Mouse (Mus musculus): ENCODE data around the gene Prkag2. TPM values are rescaled to one million over a fixed set of nuclear protein-coding genes. Genes with fewer than 3 reads are reported as not detected.
A peak's percentile ranks its signal among the peaks of the same experiment; 100 is the strongest.
"Not testable (repeated sequence)": the region's sequence is repeated elsewhere in the genome, so short reads cannot be mapped to it uniquely, and the experiment has no call there.

Prkag2 gene
- polyA plus RNA-seq, 1 experiment from 2014 or later = 4.3 TPM

- no peak for DNase-seq
- Histone ChIP-seq H3K27ac (no peak overlapping the region), H3K4me2 (no peak overlapping the region), H3K9me3 (replicated peaks) (no peaks in the 10 kb centered on the region), H3K4me3 (replicated peaks) (no peak overlapping the region), H3K9ac (no peak overlapping the region), H3K27me3 (no peaks in the 10 kb centered on the region), H3K36me3 (peaks cover 1% of the 10 kb centered on the region; the same call in 1 of the 2 replicates), H3K4me1 (replicated peaks) (peaks cover 50% of the 10 kb centered on the region)
- 69% methylated on average over 3 of the region's 3 CpGs for whole genome bisulfite sequencing (ENCODE audit: insufficient replicate concordance)
- ATAC-seq (ENCODE audit: low read depth) = no peak
Measured at GRCm38 (mm10) chr5:24831912-24832311, 268.5 kb downstream of the Prkag2 start.

DNA sequence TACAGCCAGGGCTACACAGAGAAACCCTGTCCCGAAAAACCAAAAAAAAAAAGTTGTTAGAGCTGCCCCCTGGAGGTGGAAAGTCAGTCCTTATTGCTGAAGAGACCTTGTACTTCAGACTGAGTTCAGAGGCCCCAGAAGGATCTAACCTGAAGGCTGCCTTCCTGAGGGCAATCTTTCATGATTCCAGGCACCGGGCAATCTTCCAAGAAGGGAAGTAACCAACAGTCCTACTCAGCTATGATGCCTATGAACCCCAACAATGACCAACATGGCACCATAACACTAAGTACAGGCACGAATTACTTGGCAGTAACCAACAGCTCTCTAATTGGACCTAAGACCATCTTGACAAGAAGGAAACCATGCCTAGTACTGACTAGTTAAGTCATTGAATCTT lies 272.0 kb downstream of the Prkag2 start:
- Histone ChIP-seq H3K4me1 (replicated peaks) (peaks cover 61% of the 10 kb centered on the region), H3K36me3 (peaks cover 6% of the 10 kb centered on the region; the same call in 1 of the 2 replicates), H3K27ac (no peak overlapping the region), H3K4me2 (no peak overlapping the region), H3K9me3 (replicated peaks) (no peaks in the 10 kb centered on the region), H3K9ac (no peak overlapping the region), H3K27me3 (no peaks in the 10 kb centered on the region), H3K4me3 (replicated peaks) (no peak overlapping the region)
- 78% methylated on average over 3 of the region's 3 CpGs for WGBS (ENCODE audit: insufficient replicate concordance)
- DNase-seq (no peak), ATAC-seq (ENCODE audit: low read depth) (no peak)

DNA sequence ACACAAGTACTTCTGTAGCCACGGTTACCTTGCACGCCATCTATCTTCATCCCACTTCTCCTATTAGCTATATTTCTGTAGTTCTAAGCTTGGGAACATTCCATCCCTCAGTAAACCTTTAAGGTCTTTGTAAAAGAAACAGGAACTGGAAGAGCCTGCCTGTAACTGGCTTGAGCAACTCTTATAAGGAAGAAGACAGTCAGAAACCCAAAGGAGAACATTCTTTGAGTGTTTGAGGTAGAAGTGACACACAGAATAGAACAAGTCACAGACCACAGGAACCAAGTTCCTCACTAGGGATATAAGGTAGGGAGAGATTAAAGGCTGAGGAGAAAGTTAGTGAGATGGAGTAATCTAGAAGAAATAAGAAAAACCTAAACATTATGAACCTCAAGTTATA lies 273.3 kb downstream of the Prkag2 start:
- Histone ChIP-seq H3K4me1 (replicated peaks) (peaks cover 51% of the 10 kb centered on the region), H3K36me3 (peaks cover 6% of the 10 kb centered on the region; the same call in 1 of the 2 replicates), H3K9me3 (replicated peaks) (no peaks in the 10 kb centered on the region), H3K27ac (no peak overlapping the region), H3K9ac (no peak overlapping the region), H3K4me2 (no peak overlapping the region), H3K4me3 (replicated peaks) (no peak overlapping the region), H3K27me3 (no peaks in the 10 kb centered on the region)
- ATAC-seq (ENCODE audit: low read depth) (no peak), DNase-seq (no peak)
- 59% methylated on average over 2 of the region's 2 CpGs for WGBS (ENCODE audit: insufficient replicate concordance)

GRCm38 (mm10) chr5:24826056-24826770 lies 274.2 kb downstream of the Prkag2 start:
- Histone ChIP-seq H3K9ac (no peak overlapping the region), H3K4me2 (no peak overlapping the region), H3K27me3 (no peaks in the 10 kb centered on the region), H3K4me3 (replicated peaks) (no peak overlapping the region), H3K27ac (no peak overlapping the region), H3K4me1 (replicated peaks) (peaks cover 51% of the 10 kb centered on the region), H3K36me3 (peaks cover 6% of the 10 kb centered on the region; the same call in 1 of the 2 replicates), H3K9me3 (replicated peaks) (no peaks in the 10 kb centered on the region)
- no peak for ATAC-seq (ENCODE audit: low read depth)
- no peak for DNase-seq
- WGBS (ENCODE audit: insufficient replicate concordance) = 68% methylated on average over 9 of the region's 9 CpGs

- 66% methylated on average over 4 of the region's 4 CpGs for WGBS (ENCODE audit: insufficient replicate concordance)
- Histone ChIP-seq H3K4me2 (no peak overlapping the region), H3K27ac (no peak overlapping the region), H3K9me3 (replicated peaks) (no peaks in the 10 kb centered on the region), H3K4me1 (replicated peaks) (peaks cover 52% of the 10 kb centered on the region), H3K36me3 (peaks cover 6% of the 10 kb centered on the region; the same call in 1 of the 2 replicates), H3K27me3 (no peaks in the 10 kb centered on the region), H3K9ac (no peak overlapping the region), H3K4me3 (replicated peaks) (no peak overlapping the region)
- DNase-seq (no peak), ATAC-seq (ENCODE audit: low read depth) (no peak)
Measured at GRCm38 (mm10) chr5:24825365-24826055, 274.9 kb downstream of the Prkag2 start.

DNA sequence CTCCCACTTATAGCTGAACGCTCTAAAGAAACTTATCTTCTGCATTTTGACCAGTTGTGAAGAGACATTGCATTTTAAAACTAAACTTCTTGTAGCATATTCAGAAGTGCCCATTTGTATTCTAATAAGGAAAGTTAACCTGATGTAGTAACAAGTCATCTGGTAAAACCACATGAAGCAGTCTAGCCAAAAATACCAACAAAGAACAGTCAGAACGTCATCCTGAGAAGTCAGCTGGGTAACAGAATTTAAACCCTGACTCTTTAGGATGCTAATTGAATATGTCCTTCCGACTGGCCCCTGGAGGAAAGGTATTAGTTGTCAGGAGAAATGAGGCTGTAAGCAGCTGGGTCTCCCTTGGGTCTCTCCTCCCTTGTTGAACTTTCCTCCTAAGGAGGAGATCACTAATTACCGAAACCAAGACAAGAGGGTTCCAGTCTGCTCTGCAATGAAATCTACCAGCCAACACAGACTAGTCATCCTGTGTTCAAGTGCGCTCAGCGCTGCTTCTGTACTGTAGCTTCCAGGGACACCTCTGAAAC lies 276.5 kb downstream of the Prkag2 start:
- Histone ChIP-seq H3K9me3 (replicated peaks) (no peaks in the 10 kb centered on the region), H3K4me1 (replicated peaks) (peaks cover 52% of the 10 kb centered on the region), H3K9ac (no peak overlapping the region), H3K27ac (no peak overlapping the region), H3K36me3 (peaks cover 11% of the 10 kb centered on the region; the same call in 1 of the 2 replicates), H3K27me3 (no peaks in the 10 kb centered on the region), H3K4me2 (no peak overlapping the region), H3K4me3 (replicated peaks) (no peak overlapping the region)
- ATAC-seq (ENCODE audit: low read depth) = no peak
- 75% methylated on average over 6 of the region's 6 CpGs for WGBS (ENCODE audit: insufficient replicate concordance)
- no peak for DNase-seq

GRCm38 (mm10) chr5:24822781-24823180 lies 277.7 kb downstream of the Prkag2 start:
- no peak overlapping the region for H3K4me2 ChIP-seq
- DNase-seq (no peak), ATAC-seq (ENCODE audit: low read depth) (no peak)
- no peaks in the 10 kb centered on the region for H3K27me3 ChIP-seq
- WGBS (ENCODE audit: insufficient replicate concordance) = 77% methylated on average over 3 of the region's 3 CpGs
- H3K36me3 ChIP-seq = peaks cover 14% of the 10 kb centered on the region; the same call in 1 of the 2 replicates
- H3K4me1 ChIP-seq (replicated peaks) = peaks cover 42% of the 10 kb centered on the region
- no peak overlapping the region for H3K9ac ChIP-seq
- H3K4me3 ChIP-seq (replicated peaks) = no peak overlapping the region
- no peak overlapping the region for H3K27ac ChIP-seq
- H3K9me3 ChIP-seq (replicated peaks) = no peaks in the 10 kb centered on the region

- ATAC-seq (ENCODE audit: low read depth) = not testable (repeated sequence)
Measured at GRCm38 (mm10) chr5:24822231-24822630, 278.2 kb downstream of the Prkag2 start.

DNA sequence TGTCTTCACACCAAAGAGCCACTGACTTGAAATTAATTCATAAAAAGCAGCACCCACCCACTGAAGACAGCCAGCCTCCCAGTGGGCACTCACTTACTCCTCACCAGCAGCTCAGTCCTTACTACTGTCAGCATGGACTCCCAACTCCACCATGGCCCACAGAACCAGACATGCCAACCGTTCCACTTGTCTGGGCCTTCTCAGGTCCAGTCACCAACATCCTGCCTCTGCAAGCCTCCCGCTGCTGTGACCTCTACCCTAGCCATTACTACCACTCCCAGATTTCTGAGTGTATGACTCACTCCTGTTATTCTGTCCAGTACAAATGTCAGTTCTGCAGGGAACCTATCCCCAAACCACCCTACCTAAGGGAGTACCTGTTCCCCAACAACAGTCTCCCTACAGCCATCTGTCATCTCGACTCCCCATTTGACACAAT lies 279.0 kb downstream of the Prkag2 start:
- no peak overlapping the region for H3K4me2 ChIP-seq
- H3K36me3 ChIP-seq = peaks cover 19% of the 10 kb centered on the region
- ATAC-seq (ENCODE audit: low read depth) (no peak), DNase-seq (no peak)
- H3K9me3 ChIP-seq (replicated peaks) = no peaks in the 10 kb centered on the region
- WGBS (ENCODE audit: insufficient replicate concordance) = 69% methylated on average over 3 of the region's 3 CpGs
- no peaks in the 10 kb centered on the region for H3K27me3 ChIP-seq
- H3K4me1 ChIP-seq (replicated peaks) = peaks cover 28% of the 10 kb centered on the region
- H3K27ac ChIP-seq = 0 out of 2 replicates have a peak overlapping the region, but pooled peaks have one; percentile 6
- H3K4me3 ChIP-seq (replicated peaks) = no peak overlapping the region
- H3K9ac ChIP-seq = no peak overlapping the region

More at GRCm38 (mm10) chr5:24822231-24822630, 278.2 kb downstream of the Prkag2 start:
- not testable (repeated sequence) for DNase-seq; H3K27me3 ChIP-seq; H3K9me3 ChIP-seq (replicated peaks); H3K9ac ChIP-seq; H3K27ac ChIP-seq; H3K4me3 ChIP-seq (replicated peaks); H3K4me2 ChIP-seq
- H3K4me1 ChIP-seq (replicated peaks) = peaks cover 36% of the 10 kb centered on the region
- peaks cover 17% of the 10 kb centered on the region for H3K36me3 ChIP-seq
- 80% methylated on average over 3 of the region's 3 CpGs for WGBS (ENCODE audit: insufficient replicate concordance)

DNA sequence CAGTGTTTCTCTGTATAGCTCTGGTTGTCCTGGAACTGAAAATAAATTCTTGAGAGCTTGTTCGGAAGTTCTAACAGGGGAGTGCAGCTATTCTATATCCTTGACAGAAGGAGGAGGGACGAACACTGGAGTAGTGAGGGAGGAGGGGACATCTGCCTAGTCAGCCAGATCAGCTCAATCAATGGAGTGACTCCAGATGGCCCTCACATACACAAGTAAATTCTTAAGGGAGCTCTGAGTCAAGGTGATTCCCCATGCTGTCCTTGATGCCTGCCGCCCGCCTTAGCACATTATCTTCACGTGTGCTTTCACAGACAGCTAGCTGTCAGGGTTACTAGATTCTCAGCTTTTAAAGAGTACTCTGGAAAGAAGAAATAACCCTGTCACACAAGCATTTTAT lies 279.8 kb downstream of the Prkag2 start:
- Histone ChIP-seq H3K4me3 (replicated peaks) (no peak overlapping the region), H3K4me1 (replicated peaks) (peaks cover 20% of the 10 kb centered on the region), H3K4me2 (no peak overlapping the region), H3K9me3 (replicated peaks) (no peaks in the 10 kb centered on the region), H3K27me3 (no peaks in the 10 kb centered on the region), H3K27ac (no peak overlapping the region), H3K36me3 (peaks cover 27% of the 10 kb centered on the region), H3K9ac (no peak overlapping the region)
- ATAC-seq (ENCODE audit: low read depth) (no peak), DNase-seq (no peak)
- 76% methylated on average over 5 of the region's 5 CpGs for WGBS (ENCODE audit: insufficient replicate concordance)

GRCm38 (mm10) chr5:24817191-24817590 lies 283.3 kb downstream of the Prkag2 start:
- no peak overlapping the region for H3K9ac ChIP-seq
- WGBS (ENCODE audit: insufficient replicate concordance) = 82% methylated on average over 4 of the region's 4 CpGs
- ATAC-seq (ENCODE audit: low read depth) = no peak
- H3K27ac ChIP-seq = no peak overlapping the region
- no peak overlapping the region for H3K4me3 ChIP-seq (replicated peaks)
- peaks cover 62% of the 10 kb centered on the region for H3K36me3 ChIP-seq
- H3K4me1 ChIP-seq (replicated peaks) = peaks cover 8% of the 10 kb centered on the region; the same call in 1 of the 2 replicates
- no peaks in the 10 kb centered on the region for H3K27me3 ChIP-seq
- no peaks in the 10 kb centered on the region for H3K9me3 ChIP-seq (replicated peaks)
- no peak overlapping the region for H3K4me2 ChIP-seq
- DNase-seq = no peak

All from liver, embryonic 13.5 days (tissue).